Mouse (Mus musculus) WW6 (cell line): ENCODE measurements around the gene Cds1.
A peak's percentile ranks its signal among the peaks of the same experiment; 100 is the strongest.
"Not testable (repeated sequence)": the region's sequence is repeated elsewhere in the genome, so short reads cannot be mapped to it uniquely, and the experiment has no call there.

Experiments used
- DNase-seq: peaks from one replicate; pipeline ENCODE4 v3.0.0-alpha.2; 2013; ENCODE audit warnings: low read depth, low spot score

Gene Cds1

GRCm38 (mm10) chr5:101828932-101829331, 64.0 kb downstream of the Cds1 start:
- DNase-seq, result no peak

GRCm38 (mm10) chr5:101830180-101830579, 65.2 kb downstream of the Cds1 start:
- no peak for DNase-seq

- no peak for DNase-seq
These were observed 67.1 kb downstream of the Cds1 start for GRCm38 (mm10) chr5:101832042-101832441.

- DNase-seq, result no peak
These were observed 68.1 kb downstream of the Cds1 start for GRCm38 (mm10) chr5:101832991-101833390.

GRCm38 (mm10) chr5:101833875-101834274, 68.9 kb downstream of the Cds1 start:
- DNase-seq, result peak; percentile 47

- DNase-seq, result no peak
These were observed 71.3 kb downstream of the Cds1 start for GRCm38 (mm10) chr5:101836221-101836620.

GRCm38 (mm10) chr5:101837605-101838004, 72.7 kb downstream of the Cds1 start:
- DNase-seq, result not testable (repeated sequence)

GRCm38 (mm10) chr5:101840476-101840875, 75.5 kb downstream of the Cds1 start:
- no peak for DNase-seq

GRCm38 (mm10) chr5:101845011-101845410, 80.1 kb downstream of the Cds1 start:
- no peak for DNase-seq

GRCm38 (mm10) chr5:101845930-101846329, 81.0 kb downstream of the Cds1 start:
- DNase-seq, result no peak

- no peak for DNase-seq
These were observed 82.4 kb downstream of the Cds1 start for GRCm38 (mm10) chr5:101847323-101847722.

GRCm38 (mm10) chr5:101847762-101848161, 82.8 kb downstream of the Cds1 start:
- DNase-seq, result no peak

GRCm38 (mm10) chr5:101851133-101851532, 86.2 kb downstream of the Cds1 start:
- DNase-seq, result no peak

GRCm38 (mm10) chr5:101852116-101852680, 87.3 kb downstream of the Cds1 start:
- DNase-seq, result no peak

- DNase-seq, result no peak
These were observed 89.2 kb downstream of the Cds1 start for GRCm38 (mm10) chr5:101854100-101854499.

- DNase-seq, result no peak
These were observed 89.7 kb downstream of the Cds1 start for GRCm38 (mm10) chr5:101854667-101855066.

GRCm38 (mm10) chr5:101855475-101855874, 90.5 kb downstream of the Cds1 start:
- DNase-seq, result no peak

GRCm38 (mm10) chr5:101858891-101859436, 94.0 kb downstream of the Cds1 start:
- DNase-seq, result no peak

- no peak for DNase-seq
These were observed 97.0 kb downstream of the Cds1 start for GRCm38 (mm10) chr5:101861786-101862571.

- no peak for DNase-seq
These were observed 97.7 kb downstream of the Cds1 start for GRCm38 (mm10) chr5:101862651-101863050.

GRCm38 (mm10) chr5:101863946-101864345, 99.0 kb downstream of the Cds1 start:
- no peak for DNase-seq

GRCm38 (mm10) chr5:101866722-101867121, 101.8 kb downstream of the Cds1 start:
- no peak for DNase-seq
